Mouse (Mus musculus): ENCODE measurements around the gene Gjb3. TPM values are rescaled to one million over a fixed set of nuclear protein-coding genes. Genes with fewer than 3 reads are reported as not detected.
A peak's percentile ranks its signal among the peaks of the same experiment; 100 is the strongest.

The Gjb3 gene
- polyA plus RNA-seq, 1 experiment from 2014 or later: 5.4 TPM

DNA sequence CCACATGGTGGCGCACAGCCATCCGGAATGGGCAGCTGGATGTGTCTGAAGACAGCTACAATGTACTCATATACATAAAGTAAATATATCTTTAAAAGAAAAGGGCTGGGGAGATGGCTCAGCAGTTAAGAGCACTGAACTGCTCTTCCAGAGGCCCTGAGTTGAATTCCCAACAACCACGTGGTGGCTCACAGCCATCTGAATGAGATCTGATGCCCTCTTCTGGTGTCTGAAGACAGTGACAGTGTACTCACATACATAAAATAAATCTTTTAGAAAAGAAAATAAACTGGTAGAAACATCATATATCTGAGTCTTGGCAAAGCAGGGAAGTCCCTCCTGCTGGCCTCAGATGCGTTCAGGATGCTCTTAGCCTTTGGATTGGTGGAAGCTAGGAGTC lies 13.5 kb downstream of the Gjb3 start:
- H3K9me3 ChIP-seq (ENCODE audit: control insufficient read depth, low read length): no peaks in the 10 kb centered on the region
- WGBS: 53% methylated on average over 4 of the region's 4 CpGs
- DNase-seq (ENCODE audit: low spot score): no peak
- no peak for ATAC-seq (ENCODE audit: low read depth)
- no peak overlapping the region for H3K27ac ChIP-seq (replicated peaks; ENCODE audit: low read depth, low read length)
- H3K9ac ChIP-seq (ENCODE audit: low read depth, low read length): no peak overlapping the region
- H3K4me3 ChIP-seq (ENCODE audit: low read depth, low read length): no peak overlapping the region
- H3K4me1 ChIP-seq (ENCODE audit: control insufficient read depth, insufficient read depth, low read length): peaks cover 14% of the 10 kb centered on the region; the same call in 1 of the 2 replicates
- peaks cover 10% of the 10 kb centered on the region; the same call in 1 of the 2 replicates for H3K27me3 ChIP-seq (replicated peaks; ENCODE audit: control insufficient read depth, insufficient read depth, low read length)
- no peaks in the 10 kb centered on the region for H3K36me3 ChIP-seq (ENCODE audit: control insufficient read depth, insufficient read depth, low read length)
- H3K4me2 ChIP-seq (ENCODE audit: low read depth, low read length): no peak overlapping the region

DNA sequence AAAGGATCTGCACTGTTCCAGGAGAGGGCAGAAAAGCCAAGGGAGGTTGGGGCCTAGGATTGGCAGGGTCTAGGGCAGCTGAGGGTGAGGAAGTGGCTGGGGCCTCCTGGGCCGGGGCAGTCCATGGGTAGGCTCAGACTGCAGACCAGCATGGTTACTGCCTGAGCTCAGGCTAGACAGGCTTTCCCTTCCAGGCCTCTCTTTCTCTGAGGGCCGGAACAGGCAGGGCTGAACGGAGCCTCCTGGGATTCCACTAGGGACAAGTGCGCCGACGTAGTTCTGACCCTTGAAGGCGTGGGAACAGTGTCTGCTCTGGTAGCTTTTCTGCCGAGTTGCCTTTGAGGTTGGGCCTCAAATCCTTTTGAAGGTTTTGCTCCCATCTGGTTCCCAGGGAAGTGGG lies 14.9 kb downstream of the Gjb3 start:
- Histone ChIP-seq H3K36me3 (ENCODE audit: control insufficient read depth, insufficient read depth, low read length) (no peaks in the 10 kb centered on the region), H3K9ac (ENCODE audit: low read depth, low read length) (no peak overlapping the region), H3K4me2 (ENCODE audit: low read depth, low read length) (no peak overlapping the region), H3K27ac (replicated peaks; ENCODE audit: low read depth, low read length) (no peak overlapping the region), H3K9me3 (ENCODE audit: control insufficient read depth, low read length) (no peaks in the 10 kb centered on the region), H3K4me1 (ENCODE audit: control insufficient read depth, insufficient read depth, low read length) (peaks cover 14% of the 10 kb centered on the region; the same call in 1 of the 2 replicates), H3K4me3 (ENCODE audit: low read depth, low read length) (no peak overlapping the region), H3K27me3 (replicated peaks; ENCODE audit: control insufficient read depth, insufficient read depth, low read length) (peaks cover 10% of the 10 kb centered on the region; the same call in 1 of the 2 replicates)
- ATAC-seq (ENCODE audit: low read depth) (no peak), DNase-seq (ENCODE audit: low spot score) (no peak)
- WGBS: 78% methylated on average over 8 of the region's 8 CpGs

DNA sequence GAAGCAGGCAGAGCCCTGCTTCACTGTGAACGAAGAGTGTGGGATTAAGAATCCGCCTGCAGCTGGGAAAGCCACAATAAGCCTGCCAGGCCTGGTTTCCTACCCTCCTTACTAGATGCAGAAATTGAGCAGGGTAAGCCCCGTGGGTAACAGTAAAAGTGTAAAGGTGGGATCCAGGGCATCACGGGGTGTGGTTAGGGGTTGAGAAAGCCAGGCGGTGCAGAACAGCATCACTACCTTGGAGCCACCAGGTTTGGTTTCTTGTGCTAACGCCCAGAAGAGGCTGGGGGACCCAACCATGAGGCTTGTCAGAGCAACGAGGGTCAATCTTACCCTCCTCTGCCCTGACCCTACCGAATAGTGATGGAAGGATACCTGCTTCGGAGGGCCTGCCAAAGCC lies 16.1 kb downstream of the Gjb3 start:
- no peak overlapping the region for H3K27ac ChIP-seq (replicated peaks; ENCODE audit: low read depth, low read length)
- peak overlapping the region; percentile 58; the same call in 1 of the 2 replicates for H3K9ac ChIP-seq (ENCODE audit: low read depth, low read length)
- 49% methylated on average over 9 of the region's 9 CpGs for WGBS
- H3K4me3 ChIP-seq (ENCODE audit: low read depth, low read length): no peak overlapping the region
- peaks cover 14% of the 10 kb centered on the region; the same call in 1 of the 2 replicates for H3K4me1 ChIP-seq (ENCODE audit: control insufficient read depth, insufficient read depth, low read length)
- peak overlapping the region; percentile 95; the same call in 1 of the 2 replicates for H3K4me2 ChIP-seq (ENCODE audit: low read depth, low read length)
- H3K27me3 ChIP-seq (replicated peaks; ENCODE audit: control insufficient read depth, insufficient read depth, low read length): peaks cover 10% of the 10 kb centered on the region; the same call in 1 of the 2 replicates
- ATAC-seq (ENCODE audit: low read depth): no peak
- H3K9me3 ChIP-seq (ENCODE audit: control insufficient read depth, low read length): no peaks in the 10 kb centered on the region
- H3K36me3 ChIP-seq (ENCODE audit: control insufficient read depth, insufficient read depth, low read length): no peaks in the 10 kb centered on the region
- DNase-seq (ENCODE audit: low spot score): no peak

DNA sequence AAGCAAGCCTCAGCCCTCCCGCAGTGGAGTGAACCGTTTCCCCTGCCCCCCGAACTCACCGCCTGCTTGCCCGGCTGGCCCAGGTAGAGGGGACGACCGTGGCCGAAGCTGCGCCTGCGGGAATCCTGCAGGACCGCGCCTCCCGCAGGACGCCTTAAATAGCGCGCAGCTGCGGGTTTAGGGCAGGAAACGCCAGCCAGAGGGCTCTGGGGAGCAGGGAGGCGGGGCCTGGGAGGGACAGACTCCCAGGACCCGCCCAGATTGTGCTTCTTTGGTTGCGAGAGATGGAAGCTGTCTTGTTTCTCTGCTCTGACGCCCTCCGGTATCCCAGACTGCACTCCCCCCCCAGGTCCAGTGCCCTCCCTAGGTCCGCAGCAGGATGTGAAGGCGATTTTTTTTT lies 16.8 kb downstream of the Gjb3 start, which contains the start of gene Gja4:
TSS of gene Gja4 (minus strand) at position 179 of the 400 bp plus-strand sequence.
- H3K27ac ChIP-seq (replicated peaks; ENCODE audit: low read depth, low read length): no peak within 1 kb of the TSS
- under 1% methylated on average over 25 of the region's 25 CpGs for WGBS
- peaks cover 14% of the 10 kb centered on the region; the same call in 1 of the 2 replicates for H3K4me1 ChIP-seq (ENCODE audit: control insufficient read depth, insufficient read depth, low read length)
- ATAC-seq (ENCODE audit: low read depth) (peak; percentile 89), DNase-seq (ENCODE audit: low spot score) (peak; percentile 92)
- H3K4me2 ChIP-seq (ENCODE audit: low read depth, low read length): peak within 1 kb of the TSS; percentile 95
- peaks cover 10% of the 10 kb centered on the region; the same call in 1 of the 2 replicates for H3K27me3 ChIP-seq (replicated peaks; ENCODE audit: control insufficient read depth, insufficient read depth, low read length)
- H3K9me3 ChIP-seq (ENCODE audit: control insufficient read depth, low read length): no peaks in the 10 kb centered on the region
- H3K9ac ChIP-seq (ENCODE audit: low read depth, low read length): peak within 1 kb of the TSS; percentile 58
- peak within 1 kb of the TSS; percentile 47 for H3K4me3 ChIP-seq (ENCODE audit: low read depth, low read length)
- H3K36me3 ChIP-seq (ENCODE audit: control insufficient read depth, insufficient read depth, low read length): no peaks in the 10 kb centered on the region

DNA sequence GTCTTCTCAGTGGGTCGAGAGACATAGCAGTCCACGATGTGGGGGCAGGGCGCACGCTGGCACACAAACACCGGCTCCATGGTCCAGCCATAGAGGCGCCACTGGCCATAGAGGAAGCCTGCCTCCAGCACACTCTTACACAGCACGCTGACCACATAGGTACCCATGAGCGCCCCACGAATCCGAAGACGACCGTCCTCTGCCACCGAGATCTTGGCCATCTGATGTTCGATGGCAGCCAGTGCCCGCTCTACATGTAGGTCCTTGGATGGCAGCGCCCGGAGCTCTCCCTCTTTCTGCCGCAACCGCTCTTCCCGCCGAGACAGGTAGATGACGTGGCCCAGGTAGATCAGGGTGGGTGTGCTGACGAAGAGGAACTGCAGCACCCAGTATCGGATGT lies 18.3 kb downstream of the Gjb3 start:
- Histone ChIP-seq H3K9ac (ENCODE audit: low read depth, low read length) (no peak overlapping the region), H3K4me2 (ENCODE audit: low read depth, low read length) (no peak overlapping the region), H3K27ac (replicated peaks; ENCODE audit: low read depth, low read length) (no peak overlapping the region), H3K27me3 (replicated peaks; ENCODE audit: control insufficient read depth, insufficient read depth, low read length) (peaks cover 10% of the 10 kb centered on the region; the same call in 1 of the 2 replicates), H3K9me3 (ENCODE audit: control insufficient read depth, low read length) (no peaks in the 10 kb centered on the region), H3K4me3 (ENCODE audit: low read depth, low read length) (no peak overlapping the region), H3K4me1 (ENCODE audit: control insufficient read depth, insufficient read depth, low read length) (peaks cover 14% of the 10 kb centered on the region; the same call in 1 of the 2 replicates), H3K36me3 (ENCODE audit: control insufficient read depth, insufficient read depth, low read length) (no peaks in the 10 kb centered on the region)
- WGBS: 77% methylated on average over 24 of the region's 24 CpGs
- DNase-seq (ENCODE audit: low spot score): no peak
- no peak for ATAC-seq (ENCODE audit: low read depth)

DNA sequence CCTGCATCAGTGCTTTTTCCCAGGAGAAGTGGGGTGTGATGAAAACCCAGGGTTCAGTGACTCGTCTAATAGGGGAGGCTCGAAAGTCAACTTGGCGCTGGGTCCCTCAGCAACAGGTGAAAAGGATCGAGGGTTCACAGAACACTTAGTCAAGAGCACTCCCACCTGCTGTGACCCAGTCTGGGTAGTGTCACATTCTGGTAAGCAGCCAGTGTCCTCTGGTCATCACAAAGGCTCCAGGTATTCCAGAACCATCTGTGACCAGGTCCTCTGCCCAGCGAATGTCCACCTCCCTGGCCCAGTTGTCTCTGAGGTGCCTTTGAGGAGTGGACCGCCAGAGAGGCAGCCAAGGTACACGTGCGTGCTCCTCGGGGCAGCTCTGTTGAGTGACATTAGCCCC lies 19.1 kb downstream of the Gjb3 start:
- WGBS: 48% methylated on average over 9 of the region's 9 CpGs
- H3K9ac ChIP-seq (ENCODE audit: low read depth, low read length): no peak overlapping the region
- H3K4me1 ChIP-seq (ENCODE audit: control insufficient read depth, insufficient read depth, low read length): peaks cover 14% of the 10 kb centered on the region; the same call in 1 of the 2 replicates

DNA sequence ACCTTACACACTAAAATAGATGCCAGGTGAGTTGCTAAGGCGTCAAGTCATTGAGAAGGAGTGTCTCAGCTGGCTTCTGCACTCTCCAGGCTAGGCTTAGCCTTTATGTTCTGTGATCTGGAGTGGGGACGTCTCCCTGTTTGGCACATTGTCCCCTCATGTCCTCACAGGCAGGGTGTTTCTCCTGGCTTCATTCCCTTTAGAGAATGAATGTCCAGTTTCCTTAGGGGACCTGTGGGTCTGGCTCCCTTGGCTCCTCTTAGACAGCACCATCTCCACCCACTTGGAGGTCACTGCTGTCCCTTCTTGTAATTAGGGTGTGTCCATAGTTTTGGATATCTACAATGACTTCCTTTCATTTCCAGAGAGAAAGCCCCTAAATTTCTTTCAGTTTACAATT lies 23.7 kb downstream of the Gjb3 start:
- no peak for ATAC-seq (ENCODE audit: low read depth)
- WGBS: 37% methylated on average over 2 of the region's 2 CpGs
- DNase-seq (ENCODE audit: low spot score): no peak

More for the DNA sequence above, 19.1 kb downstream of the Gjb3 start:
- H3K36me3 ChIP-seq (ENCODE audit: control insufficient read depth, insufficient read depth, low read length): no peaks in the 10 kb centered on the region
- DNase-seq (ENCODE audit: low spot score): no peak
- no peak overlapping the region for H3K4me2 ChIP-seq (ENCODE audit: low read depth, low read length)
- H3K9me3 ChIP-seq (ENCODE audit: control insufficient read depth, low read length): no peaks in the 10 kb centered on the region
- no peak for ATAC-seq (ENCODE audit: low read depth)
- H3K27ac ChIP-seq (replicated peaks; ENCODE audit: low read depth, low read length): no peak overlapping the region
- no peak overlapping the region for H3K4me3 ChIP-seq (ENCODE audit: low read depth, low read length)
- H3K27me3 ChIP-seq (replicated peaks; ENCODE audit: control insufficient read depth, insufficient read depth, low read length): peaks cover 10% of the 10 kb centered on the region; the same call in 1 of the 2 replicates

DNA sequence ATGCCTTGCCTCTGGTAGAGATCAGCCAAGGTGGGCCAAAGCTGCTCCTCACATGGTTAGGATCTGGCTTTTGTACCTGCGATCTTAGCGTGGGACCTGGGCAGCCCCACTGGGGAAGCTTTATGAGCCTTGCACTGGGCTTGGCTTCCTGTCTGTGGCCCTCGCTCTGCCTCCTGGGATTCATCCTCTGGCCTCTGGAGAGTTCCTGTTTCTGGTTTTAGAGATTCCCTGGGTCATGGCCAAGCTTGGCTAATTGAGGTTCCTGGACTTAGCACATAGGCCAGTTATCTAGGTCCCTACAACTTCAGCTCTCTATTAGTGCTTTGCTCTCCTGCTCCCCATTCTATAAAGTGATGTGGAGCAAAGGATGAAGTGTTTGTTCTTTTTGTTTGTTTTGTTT lies 26.8 kb downstream of the Gjb3 start:
- 73% methylated on average over 3 of the region's 3 CpGs for WGBS
- no peak for ATAC-seq (ENCODE audit: low read depth)

More for the DNA sequence above, 23.7 kb downstream of the Gjb3 start:
- H3K27me3 ChIP-seq (replicated peaks; ENCODE audit: control insufficient read depth, insufficient read depth, low read length): no peaks in the 10 kb centered on the region; the same call in 1 of the 2 replicates
- H3K4me1 ChIP-seq (ENCODE audit: control insufficient read depth, insufficient read depth, low read length): no peaks in the 10 kb centered on the region
- H3K4me3 ChIP-seq (ENCODE audit: low read depth, low read length): no peak overlapping the region
- H3K4me2 ChIP-seq (ENCODE audit: low read depth, low read length): no peak overlapping the region
- H3K9me3 ChIP-seq (ENCODE audit: control insufficient read depth, low read length): no peaks in the 10 kb centered on the region
- H3K36me3 ChIP-seq (ENCODE audit: control insufficient read depth, insufficient read depth, low read length): no peaks in the 10 kb centered on the region
- H3K27ac ChIP-seq (replicated peaks; ENCODE audit: low read depth, low read length): no peak overlapping the region
- H3K9ac ChIP-seq (ENCODE audit: low read depth, low read length): no peak overlapping the region

DNA sequence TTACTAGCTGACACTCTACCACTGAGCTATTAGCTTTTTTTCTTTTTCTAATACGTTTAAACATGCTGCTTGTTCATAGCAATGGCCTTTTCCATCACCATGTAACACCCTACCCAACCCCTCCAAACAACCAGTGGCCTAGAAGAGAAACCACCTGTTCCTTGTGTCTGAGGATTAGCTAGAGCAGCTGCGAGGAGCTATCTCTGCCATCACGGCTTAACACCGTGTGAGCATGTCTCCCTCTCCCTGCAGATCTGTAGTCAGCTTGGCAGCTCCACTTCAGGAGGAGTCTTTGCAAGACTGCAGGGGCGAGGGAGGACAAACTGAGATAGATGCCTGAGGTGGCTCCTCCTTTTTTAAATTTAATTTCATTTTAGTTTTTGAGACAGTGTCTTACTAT lies 30.1 kb downstream of the Gjb3 start:
- Histone ChIP-seq H3K36me3 (ENCODE audit: control insufficient read depth, insufficient read depth, low read length) (no peaks in the 10 kb centered on the region), H3K4me3 (ENCODE audit: low read depth, low read length) (no peak overlapping the region), H3K9ac (ENCODE audit: low read depth, low read length) (no peak overlapping the region), H3K27ac (replicated peaks; ENCODE audit: low read depth, low read length) (no peak overlapping the region), H3K4me2 (ENCODE audit: low read depth, low read length) (no peak overlapping the region), H3K27me3 (replicated peaks; ENCODE audit: control insufficient read depth, insufficient read depth, low read length) (no peaks in the 10 kb centered on the region), H3K9me3 (ENCODE audit: control insufficient read depth, low read length) (no peaks in the 10 kb centered on the region), H3K4me1 (ENCODE audit: control insufficient read depth, insufficient read depth, low read length) (no peaks in the 10 kb centered on the region)
- peak; percentile 59 for DNase-seq (ENCODE audit: low spot score)
- peak; percentile 72; the same call in 1 of the 2 replicates for ATAC-seq (ENCODE audit: low read depth)
- 70% methylated on average over 5 of the region's 5 CpGs for WGBS

More for the DNA sequence above, 26.8 kb downstream of the Gjb3 start:
- H3K36me3 ChIP-seq (ENCODE audit: control insufficient read depth, insufficient read depth, low read length): no peaks in the 10 kb centered on the region
- no peaks in the 10 kb centered on the region for H3K4me1 ChIP-seq (ENCODE audit: control insufficient read depth, insufficient read depth, low read length)
- no peak for DNase-seq (ENCODE audit: low spot score)
- H3K4me2 ChIP-seq (ENCODE audit: low read depth, low read length): no peak overlapping the region
- H3K27me3 ChIP-seq (replicated peaks; ENCODE audit: control insufficient read depth, insufficient read depth, low read length): no peaks in the 10 kb centered on the region
- H3K4me3 ChIP-seq (ENCODE audit: low read depth, low read length): no peak overlapping the region
- no peak overlapping the region for H3K9ac ChIP-seq (ENCODE audit: low read depth, low read length)
- no peaks in the 10 kb centered on the region for H3K9me3 ChIP-seq (ENCODE audit: control insufficient read depth, low read length)
- no peak overlapping the region for H3K27ac ChIP-seq (replicated peaks; ENCODE audit: low read depth, low read length)
